Mouse (Mus musculus): ENCODE results near the gene Ifi27l2a. TPM values are rescaled to one million over a fixed set of nuclear protein-coding genes. Genes with fewer than 3 reads are reported as not detected.
A peak's percentile ranks its signal among the peaks of the same experiment; 100 is the strongest.
"Not testable (repeated sequence)": the region's sequence is repeated elsewhere in the genome, so short reads cannot be mapped to it uniquely, and the experiment has no call there.

Gene Ifi27l2a
- polyA plus RNA-seq, 1 experiment from 2014 or later, result 6.2 TPM

DNA sequence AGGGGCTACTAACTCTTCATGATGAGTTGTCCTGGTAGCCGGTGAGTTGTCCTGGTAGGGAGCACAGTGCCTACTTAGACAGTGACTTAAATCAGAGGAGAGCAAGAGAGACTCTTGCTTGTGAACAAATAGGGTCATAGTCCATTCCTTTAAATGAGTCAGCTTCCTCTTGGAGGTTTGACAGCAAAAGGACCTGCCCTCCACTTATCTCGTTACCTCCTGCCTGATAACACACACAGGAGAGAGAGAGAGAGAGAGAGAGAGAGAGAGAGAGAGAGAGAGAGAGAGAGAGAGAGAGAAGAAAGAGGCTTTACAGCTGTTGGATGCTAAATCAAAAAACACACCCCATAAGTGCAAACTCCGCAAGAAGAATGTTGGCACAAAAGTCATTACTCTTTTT is 13.7 kb upstream of the Ifi27l2a start, which contains the start of gene Ifi27l2b:
Gene Ifi27l2b, minus strand, starts transcription at position 84 of the 400 bp plus-strand sequence.
- Histone ChIP-seq H3K4me2 (no peak within 1 kb of the TSS), H3K27ac (no peak within 1 kb of the TSS), H3K36me3 (replicated peaks) (no peaks in the 10 kb centered on the region), H3K9ac (no peak within 1 kb of the TSS), H3K4me1 (no peaks in the 10 kb centered on the region), H3K27me3 (replicated peaks) (no peaks in the 10 kb centered on the region), H3K9me3 (no peaks in the 10 kb centered on the region), H3K4me3 (no peak within 1 kb of the TSS)
- ATAC-seq (replicated peaks), result no peak
- WGBS, result 76% methylated on average over 3 of the region's 3 CpGs

DNA sequence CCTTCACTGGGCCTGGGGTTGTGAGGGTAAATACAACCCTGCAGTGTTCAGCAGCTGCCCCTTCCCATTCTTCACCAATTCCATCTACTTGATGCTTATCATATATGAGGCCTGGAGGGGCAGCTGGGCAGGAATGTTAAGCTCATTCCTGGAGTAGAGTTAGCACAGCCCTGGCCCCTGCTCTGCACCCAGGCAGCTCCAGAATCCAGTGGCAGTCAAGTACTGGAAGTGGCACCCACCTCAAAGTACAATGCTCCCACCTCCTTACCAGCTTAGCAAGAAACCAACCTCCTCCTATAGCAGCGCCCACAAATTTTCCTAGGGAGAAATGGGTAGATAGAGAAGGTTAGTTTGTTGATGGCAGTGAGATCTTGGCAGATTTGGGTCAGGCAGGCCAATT is 13.2 kb upstream of the Ifi27l2a start:
- not testable (repeated sequence) for H3K27me3 ChIP-seq (replicated peaks); ATAC-seq (replicated peaks); H3K4me1 ChIP-seq; H3K4me3 ChIP-seq; H3K27ac ChIP-seq; H3K9ac ChIP-seq; H3K9me3 ChIP-seq; H3K36me3 ChIP-seq (replicated peaks); H3K4me2 ChIP-seq
- WGBS, result no CpG with 5 or more reads among the region's 1 CpGs

DNA sequence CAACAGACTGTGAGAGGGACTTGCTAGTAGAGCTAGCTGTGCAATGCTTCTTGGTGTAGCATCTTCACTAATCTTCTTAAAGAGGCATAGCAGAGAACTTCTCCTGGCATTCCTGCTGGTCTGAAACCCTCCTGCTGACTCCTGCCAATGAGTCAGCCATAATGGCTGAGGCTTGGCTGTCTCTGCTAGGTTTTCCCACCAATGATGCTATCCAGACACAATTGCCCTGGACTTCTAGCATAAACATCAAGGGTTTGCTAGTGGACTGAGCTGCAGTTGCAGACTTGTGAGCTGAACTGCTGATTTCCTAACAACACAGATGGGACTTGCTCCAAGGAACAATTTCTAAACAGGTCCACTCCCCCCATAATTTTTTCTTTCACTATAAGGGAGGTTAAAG is 9.9 kb upstream of the Ifi27l2a start:
- Histone ChIP-seq H3K27me3 (replicated peaks) (no peaks in the 10 kb centered on the region), H3K9me3 (no peaks in the 10 kb centered on the region), H3K36me3 (replicated peaks) (no peaks in the 10 kb centered on the region), H3K4me1 (no peaks in the 10 kb centered on the region), H3K9ac (no peak overlapping the region), H3K4me3 (no peak overlapping the region), H3K27ac (no peak overlapping the region), H3K4me2 (no peak overlapping the region)
- no peak for ATAC-seq (replicated peaks)

DNA sequence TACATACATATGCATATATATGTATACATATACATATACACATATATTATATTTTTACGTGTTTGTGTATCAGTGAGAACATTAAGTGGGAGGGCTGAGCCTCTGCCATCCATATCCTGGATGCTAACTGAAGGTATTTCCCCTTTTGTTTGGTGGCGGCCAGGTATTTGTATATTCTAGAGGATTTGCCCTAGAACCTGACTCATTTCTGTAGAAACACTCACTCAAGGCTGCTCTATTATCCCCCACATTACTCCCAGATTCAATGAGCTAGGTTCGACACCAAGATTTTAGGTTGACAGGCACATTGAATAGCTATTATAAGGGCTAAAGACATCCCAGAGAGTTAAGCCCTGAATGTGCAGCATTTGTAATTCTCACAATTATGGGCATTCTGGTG is 1.6 kb upstream of the Ifi27l2a start:
- Histone ChIP-seq H3K9ac (no peak overlapping the region), H3K27me3 (replicated peaks) (no peaks in the 10 kb centered on the region), H3K4me2 (no peak overlapping the region), H3K27ac (no peak overlapping the region), H3K9me3 (no peaks in the 10 kb centered on the region), H3K4me3 (no peak overlapping the region), H3K4me1 (no peaks in the 10 kb centered on the region), H3K36me3 (replicated peaks) (no peaks in the 10 kb centered on the region)
- 78% methylated on average over 3 of the region's 3 CpGs for WGBS
- ATAC-seq (replicated peaks), result no peak

DNA sequence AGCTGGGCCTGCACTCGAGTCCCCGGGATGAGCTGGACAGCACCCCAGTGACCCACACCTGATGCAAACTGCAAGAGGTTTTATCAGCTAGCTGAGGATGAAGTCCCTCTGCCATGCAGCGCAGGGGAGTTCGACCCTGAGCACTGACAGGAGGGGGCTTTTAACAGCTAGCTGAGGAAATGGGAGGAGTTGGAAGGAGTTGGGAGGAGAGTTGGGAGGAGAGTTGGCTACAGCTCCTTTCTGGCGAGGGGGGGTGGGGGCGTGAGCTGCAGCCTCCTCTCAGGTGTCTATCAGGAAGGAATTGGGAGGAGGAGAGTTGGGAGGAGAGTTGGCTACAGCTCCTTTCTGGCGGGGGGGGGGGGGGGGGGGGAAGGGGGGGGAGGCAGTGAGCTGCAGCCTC is 781 bp upstream of the Ifi27l2a start:
- H3K4me1 ChIP-seq; H3K4me2 ChIP-seq; H3K36me3 ChIP-seq (replicated peaks); H3K9me3 ChIP-seq; H3K27ac ChIP-seq; H3K9ac ChIP-seq; ATAC-seq (replicated peaks); H3K27me3 ChIP-seq (replicated peaks); H3K4me3 ChIP-seq: not testable (repeated sequence)
- WGBS, result 52% methylated on average over 6 of the region's 7 CpGs

DNA sequence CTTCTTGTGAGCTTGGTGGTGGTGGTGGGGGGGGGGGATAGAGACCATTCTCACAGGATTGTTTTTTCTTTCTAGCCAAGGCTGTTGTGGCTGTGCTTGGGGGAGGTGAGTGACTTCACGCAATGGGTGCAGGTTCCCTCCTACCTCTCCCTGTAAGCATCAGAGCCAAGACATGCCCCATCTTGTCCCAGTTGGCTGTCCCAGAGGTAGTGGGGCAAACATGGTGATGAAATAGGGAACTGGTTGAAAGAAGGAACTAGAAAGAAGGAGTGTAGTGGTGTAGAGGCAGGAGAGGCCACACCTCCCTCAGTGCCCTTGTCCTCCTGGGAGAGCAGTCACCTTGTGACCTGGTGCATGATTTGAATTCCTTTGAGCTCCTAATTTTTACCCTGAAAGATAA is 5.9 kb downstream of the Ifi27l2a start:
- Histone ChIP-seq H3K36me3 (replicated peaks) (no peaks in the 10 kb centered on the region), H3K4me3 (no peak overlapping the region), H3K27ac (no peak overlapping the region), H3K4me1 (no peaks in the 10 kb centered on the region), H3K27me3 (replicated peaks) (no peaks in the 10 kb centered on the region), H3K4me2 (no peak overlapping the region), H3K9me3 (no peaks in the 10 kb centered on the region), H3K9ac (no peak overlapping the region)
- 100% methylated on average over 1 of the region's 1 CpGs for WGBS
- no peak for ATAC-seq (replicated peaks)

DNA sequence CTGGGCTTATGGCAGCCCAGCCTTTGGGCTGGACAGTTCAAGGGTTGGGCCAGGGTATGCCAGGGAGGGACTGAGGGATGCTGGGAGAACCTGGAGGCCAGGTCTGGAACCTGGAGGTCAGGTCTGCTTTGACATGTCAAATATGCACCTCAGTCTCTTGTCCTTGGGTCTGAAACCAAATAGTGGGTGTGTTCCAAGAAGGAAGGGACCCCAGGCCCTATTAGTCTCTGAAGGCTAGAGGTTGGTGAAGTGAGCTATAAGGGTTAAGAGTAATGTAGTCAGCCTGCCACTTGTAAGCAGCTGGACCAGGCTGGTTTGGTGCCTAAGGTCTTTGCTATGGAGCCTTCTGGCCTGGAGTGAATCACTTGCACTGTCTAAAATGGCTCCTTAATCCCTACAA is 8.6 kb downstream of the Ifi27l2a start:
- Histone ChIP-seq H3K27ac (no peak overlapping the region), H3K4me1 (no peaks in the 10 kb centered on the region), H3K36me3 (replicated peaks) (no peaks in the 10 kb centered on the region), H3K9me3 (no peaks in the 10 kb centered on the region), H3K27me3 (replicated peaks) (no peaks in the 10 kb centered on the region), H3K9ac (no peak overlapping the region), H3K4me3 (no peak overlapping the region), H3K4me2 (no peak overlapping the region)
- ATAC-seq (replicated peaks), result no peak

DNA sequence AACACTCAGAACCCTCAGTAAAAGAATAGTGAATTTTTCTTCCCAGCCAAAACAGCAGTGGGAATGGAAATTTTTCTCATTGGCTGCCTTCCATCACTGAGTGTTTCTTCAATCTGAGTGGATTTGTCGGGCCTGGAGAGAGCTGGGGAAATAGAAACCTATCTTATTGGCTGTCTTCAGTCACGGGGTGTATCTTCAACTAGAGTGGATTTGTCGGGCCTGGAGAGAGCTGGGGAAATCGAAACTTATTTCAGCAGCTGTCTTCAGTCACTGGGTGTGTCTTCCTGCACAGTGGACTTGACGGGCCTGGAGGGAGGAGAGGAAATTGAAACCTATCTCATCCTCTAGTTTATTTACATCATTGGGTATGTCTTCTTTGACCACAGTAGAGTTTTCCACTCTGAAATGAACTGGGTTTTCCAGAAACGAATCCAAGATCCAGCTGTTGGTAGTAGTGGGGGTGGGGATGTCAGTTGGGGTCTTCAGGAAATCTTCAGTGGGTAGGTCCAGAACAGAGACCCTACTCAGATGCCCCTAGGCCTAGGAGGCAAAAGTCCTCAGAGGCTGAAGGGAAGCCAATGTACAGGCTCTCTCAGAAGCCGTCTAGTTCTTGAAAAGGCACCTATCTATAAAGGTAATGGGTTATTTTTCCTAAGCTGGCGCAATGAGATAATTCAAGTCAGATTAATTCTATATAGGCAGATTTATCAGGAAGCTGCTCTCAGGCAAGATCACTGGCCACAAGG is 9.3 kb downstream of the Ifi27l2a start, which contains the start of gene Ifi27:
Gene Ifi27, plus strand, starts transcription at position 226 of the 746 bp plus-strand sequence.
- WGBS, result 76% methylated on average over 8 of the region's 8 CpGs
- H3K4me3 ChIP-seq, result no peak within 1 kb of the TSS
- no peaks in the 10 kb centered on the region for H3K27me3 ChIP-seq (replicated peaks)
- H3K4me1 ChIP-seq, result no peaks in the 10 kb centered on the region
- no peak within 1 kb of the TSS for H3K9ac ChIP-seq
- H3K4me2 ChIP-seq, result no peak within 1 kb of the TSS
- ATAC-seq (replicated peaks), result no peak
- H3K27ac ChIP-seq, result no peak within 1 kb of the TSS
- H3K36me3 ChIP-seq (replicated peaks), result no peaks in the 10 kb centered on the region
- H3K9me3 ChIP-seq, result no peaks in the 10 kb centered on the region

DNA sequence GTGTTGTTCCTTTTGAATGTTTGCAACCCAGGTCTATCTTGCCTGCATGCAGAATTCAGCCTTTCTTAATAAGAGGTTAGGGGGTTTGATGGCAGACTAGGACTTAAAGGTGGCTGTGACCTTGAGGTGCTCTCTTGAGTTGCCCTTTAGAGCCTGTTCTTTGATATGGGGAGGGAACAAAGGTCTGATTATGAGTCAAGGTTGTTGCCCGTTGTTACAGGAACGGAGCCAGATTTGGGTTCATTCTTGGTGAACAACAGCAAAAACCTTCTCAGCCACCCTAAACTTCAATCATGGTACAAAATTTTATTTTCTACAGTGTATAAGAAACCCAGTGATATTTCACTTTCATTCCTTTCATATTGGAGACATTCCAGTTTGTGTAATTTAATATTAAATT is 10.1 kb downstream of the Ifi27l2a start:
- Histone ChIP-seq H3K27ac (no peak overlapping the region), H3K4me2 (no peak overlapping the region), H3K4me1 (no peaks in the 10 kb centered on the region), H3K9me3 (no peaks in the 10 kb centered on the region), H3K36me3 (replicated peaks) (no peaks in the 10 kb centered on the region), H3K27me3 (replicated peaks) (no peaks in the 10 kb centered on the region), H3K4me3 (no peak overlapping the region), H3K9ac (no peak overlapping the region)
- no peak for ATAC-seq (replicated peaks)
- 97% methylated on average over 2 of the region's 2 CpGs for WGBS

DNA sequence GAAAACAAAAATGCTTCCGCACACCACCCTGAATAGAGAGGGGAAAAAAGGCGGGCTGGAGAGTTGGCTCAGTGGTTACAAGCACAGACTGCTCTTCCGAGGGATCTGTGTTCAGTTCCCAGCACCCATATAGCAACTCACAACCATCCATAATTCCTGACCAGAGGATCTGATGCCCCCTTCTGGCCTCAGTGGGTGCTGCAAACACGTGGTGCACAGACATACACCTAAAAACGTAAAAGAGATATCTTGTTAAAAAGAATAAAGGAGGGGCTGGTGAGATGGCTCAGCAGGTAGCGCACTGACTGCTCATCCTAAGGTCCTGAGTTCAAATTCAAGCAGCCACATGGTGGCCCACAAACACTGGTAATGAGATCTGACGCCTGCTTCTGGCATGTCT is 16.8 kb downstream of the Ifi27l2a start:
- Histone ChIP-seq H3K9ac (no peak overlapping the region), H3K4me1 (peaks cover 30% of the 10 kb centered on the region), H3K27me3 (replicated peaks) (no peaks in the 10 kb centered on the region), H3K4me3 (no peak overlapping the region), H3K9me3 (no peaks in the 10 kb centered on the region), H3K4me2 (no peak overlapping the region), H3K27ac (no peak overlapping the region), H3K36me3 (replicated peaks) (no peaks in the 10 kb centered on the region)
- ATAC-seq (replicated peaks), result no peak
- 93% methylated on average over 7 of the region's 7 CpGs for WGBS

DNA sequence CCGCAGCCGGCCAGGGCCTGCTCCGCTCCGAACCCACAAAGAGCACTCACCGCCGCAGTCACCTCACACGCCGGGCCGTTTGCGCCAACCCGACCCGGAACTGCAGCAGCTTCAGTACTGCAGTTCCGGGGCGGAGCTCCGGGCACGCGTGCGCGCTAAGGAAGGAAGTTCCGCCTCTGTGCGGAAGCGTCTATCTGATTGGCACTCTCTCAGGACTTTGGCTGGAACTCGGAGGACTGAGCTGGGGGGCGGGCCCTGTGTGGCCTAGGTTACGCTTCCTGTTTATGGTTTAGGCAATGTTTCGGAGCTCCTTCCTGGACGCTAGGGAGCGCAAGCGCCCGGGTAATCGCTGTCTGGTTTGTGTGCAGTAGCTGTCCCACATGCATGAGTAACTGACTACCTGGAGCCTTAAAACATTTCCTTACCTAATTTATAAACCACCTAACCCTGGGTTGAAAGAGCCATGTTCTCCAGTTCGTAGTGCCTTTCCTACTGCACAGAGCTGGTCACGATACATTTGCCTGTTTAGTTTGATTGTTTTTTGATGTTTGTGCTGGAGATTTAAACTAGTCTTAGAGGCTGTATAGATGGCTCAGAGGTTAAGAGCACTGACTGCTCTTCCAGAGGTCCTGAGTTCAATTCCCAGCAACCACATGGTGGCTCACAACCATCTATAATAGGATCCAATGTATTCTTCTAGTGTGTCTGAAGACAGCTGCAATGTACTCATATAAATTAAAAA is 17.6 kb downstream of the Ifi27l2a start, which contains the start of gene Ddx24:
Gene Ddx24, minus strand, starts transcription at position 102 of the 742 bp plus-strand sequence.
- WGBS, result 1% methylated on average over 33 of the region's 33 CpGs
- Histone ChIP-seq H3K4me1 (peaks cover 37% of the 10 kb centered on the region), H3K9ac (peak within 1 kb of the TSS; percentile 87), H3K36me3 (replicated peaks) (no peaks in the 10 kb centered on the region), H3K4me2 (peak within 1 kb of the TSS; percentile 87), H3K27ac (peak within 1 kb of the TSS; percentile 72), H3K4me3 (peak within 1 kb of the TSS; percentile 72), H3K9me3 (no peaks in the 10 kb centered on the region), H3K27me3 (replicated peaks) (no peaks in the 10 kb centered on the region)
- peak; percentile 100 for ATAC-seq (replicated peaks)

DNA sequence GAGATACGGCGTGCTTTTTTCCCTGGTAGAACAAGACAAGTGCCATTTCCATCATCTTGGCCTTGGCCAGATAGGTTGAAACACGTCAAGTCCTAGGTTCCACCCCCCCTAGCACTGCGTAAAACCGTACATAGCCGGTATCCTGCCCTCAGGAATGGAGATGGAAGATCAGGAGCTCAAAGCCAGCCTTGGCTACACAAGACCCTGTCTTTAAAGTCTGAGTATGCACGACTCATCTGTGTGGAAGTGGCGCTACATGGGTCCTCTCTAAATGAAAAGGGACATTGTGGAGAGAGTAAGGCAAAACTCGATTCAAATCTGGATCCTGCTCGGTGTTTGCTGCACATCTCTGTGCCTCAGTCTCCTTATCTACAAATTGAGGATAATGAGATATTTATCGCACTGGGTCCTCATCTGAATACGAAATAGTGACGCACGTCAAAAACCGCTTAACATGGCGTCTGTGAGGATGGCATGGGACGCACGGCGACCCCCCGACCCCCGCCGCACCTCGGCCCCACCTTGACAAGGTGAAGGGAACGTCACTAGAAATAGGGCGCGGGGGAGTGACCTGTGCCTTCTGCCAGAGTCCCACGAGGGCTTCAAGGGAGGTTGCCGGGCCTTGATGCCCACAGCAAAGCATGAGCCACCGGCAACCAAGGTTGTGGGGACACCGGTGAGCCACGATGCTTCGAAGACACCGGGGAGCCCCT is 18.3 kb downstream of the Ifi27l2a start:
- H3K9ac ChIP-seq, result peak overlapping the region; percentile 87
- WGBS, result 10% methylated on average over 33 of the region's 33 CpGs
- peak overlapping the region; percentile 72 for H3K27ac ChIP-seq
- peaks cover 40% of the 10 kb centered on the region for H3K4me1 ChIP-seq
- H3K36me3 ChIP-seq (replicated peaks), result no peaks in the 10 kb centered on the region
- H3K4me2 ChIP-seq, result peak overlapping the region; percentile 87
- H3K9me3 ChIP-seq, result no peaks in the 10 kb centered on the region
- ATAC-seq (replicated peaks), result peak; percentile 61; the same call in 1 of the 2 replicates
- no peaks in the 10 kb centered on the region for H3K27me3 ChIP-seq (replicated peaks)
- peak overlapping the region; percentile 72 for H3K4me3 ChIP-seq

All from midbrain, embryonic 15.5 days (tissue).